Mouse (Mus musculus) liver, embryonic 11.5 days (tissue): ENCODE measurements around the gene Fam131c. TPM values are rescaled to one million over a fixed set of nuclear protein-coding genes. Genes with fewer than 3 reads are reported as not detected.

Source experiments
- ATAC-seq: fragments of 200-750 bp; cut with Nextera tagmentation; replicated peaks from 2 replicates; pipeline ENCODE4 v1.8.0; 2017; ENCODE audit warnings: moderate number of reproducible peaks, mild to moderate bottlenecking, moderate TSS enrichment, moderate library complexity; ENCODE audit not compliant: low FRiP score
- DNase-seq: peaks from one replicate; pipeline ENCODE4 v3.0.0-alpha.2; 2017; ENCODE audit warnings: low spot score
- H3K27ac ChIP-seq: fragments of 300-500 bp; sonication (generic); 2 replicates; pipeline ENCODE4 v1.5.1; 2014; ENCODE audit warnings: mild to moderate bottlenecking, low read depth, low read length, control low read depth
- H3K27me3 ChIP-seq: fragments of 300-500 bp; sonication (generic); replicated peaks from 2 replicates; pipeline ENCODE4 v1.6.1; 2014; ENCODE audit warnings: low read length, mixed read lengths; ENCODE audit not compliant: control insufficient read depth, insufficient read depth
- H3K36me3 ChIP-seq: fragments of 300-500 bp; sonication (generic); 2 replicates; pipeline ENCODE4 v1.6.1; 2014; ENCODE audit warnings: mild to moderate bottlenecking, low read length, moderate library complexity, mixed read lengths; ENCODE audit not compliant: control insufficient read depth, insufficient read depth
- H3K4me1 ChIP-seq: fragments of 300-500 bp; sonication (generic); replicated peaks from 2 replicates; pipeline ENCODE4 v1.6.1; 2014; ENCODE audit warnings: low read length, mixed read lengths; ENCODE audit not compliant: control insufficient read depth, insufficient read depth
- H3K4me2 ChIP-seq: fragments of 300-500 bp; sonication (generic); 2 replicates; pipeline ENCODE4 v1.6.1; 2014; ENCODE audit warnings: mild to moderate bottlenecking, control low read depth, moderate library complexity
- H3K4me3 ChIP-seq: fragments of 300-500 bp; sonication (generic); 2 replicates; pipeline ENCODE4 v1.5.1; 2014; ENCODE audit warnings: low read depth, low read length, control low read depth
- H3K9ac ChIP-seq: fragments of 300-500 bp; sonication (generic); 2 replicates; pipeline ENCODE4 v1.6.1; 2014; ENCODE audit warnings: low read depth, low read length, control low read depth
- H3K9me3 ChIP-seq: fragments of 300-500 bp; sonication (generic); 2 replicates; pipeline ENCODE4 v1.6.1; 2016; ENCODE audit warnings: low read length, inconsistent platforms, mixed read lengths; ENCODE audit not compliant: control insufficient read depth
- WGBS: fragments of 180-500 bp; shearing (Covaris S2); extraction: QIAGEN DNeasy Blood & Tissue Kit; methylation state at CpG from one replicate; pipeline ENCODE4 v1.1.7; 2014; 5-methylcytosine and 5-hydroxymethylcytosine counted together
- microRNA-seq: library from miRNA; unstranded; fragments of <30 nt; microRNA quantifications from one replicate; pipeline ENCODE4, GENCODE M21; 2017; ENCODE audit warnings: borderline number of aligned reads
- polyA plus RNA-seq: library from polyadenylated mRNA; unstranded; fragments of >200 nt; fragmentation: Nextera tagmentation; extraction: Ambion mirVana; gene quantifications from 2 replicates; pipeline ENCODE4 v1.2.1, GENCODE M21; 2014

Gene Fam131c
- polyA plus RNA-seq, 1 experiment from 2014 or later, result 0.64 TPM

GRCm38 (mm10) chr4:141429847-141430246, 61.8 kb downstream of the Fam131c start:
- no peaks in the 10 kb centered on the region for H3K9me3 ChIP-seq
- H3K9ac ChIP-seq, result no peak overlapping the region
- ATAC-seq, result no peak
- 47% methylated on average over 9 of the region's 9 CpGs for WGBS
- no peak overlapping the region for H3K4me3 ChIP-seq
- DNase-seq, result no peak
- H3K36me3 ChIP-seq, result no peaks in the 10 kb centered on the region
- H3K27ac ChIP-seq, result no peak overlapping the region
- no peaks in the 10 kb centered on the region; the same call in 1 of the 2 replicates for H3K4me1 ChIP-seq
- H3K27me3 ChIP-seq, result peaks cover 13% of the 10 kb centered on the region
- H3K4me2 ChIP-seq, result no peak overlapping the region

GRCm38 (mm10) chr4:141430997-141431396, 63.0 kb downstream of the Fam131c start:
- Histone ChIP-seq H3K9me3 (no peaks in the 10 kb centered on the region), H3K4me3 (no peak overlapping the region), H3K4me2 (no peak overlapping the region), H3K4me1 (no peaks in the 10 kb centered on the region), H3K27ac (no peak overlapping the region), H3K36me3 (no peaks in the 10 kb centered on the region), H3K9ac (no peak overlapping the region), H3K27me3 (peaks cover 3% of the 10 kb centered on the region)
- WGBS, result 34% methylated on average over 9 of the region's 9 CpGs
- ATAC-seq, result no peak
- DNase-seq, result peak; percentile 66

GRCm38 (mm10) chr4:141432666-141433065, 64.6 kb downstream of the Fam131c start:
- Histone ChIP-seq H3K9ac (no peak overlapping the region), H3K9me3 (no peaks in the 10 kb centered on the region), H3K4me3 (no peak overlapping the region), H3K27me3 (no peaks in the 10 kb centered on the region; the same call in 1 of the 2 replicates), H3K36me3 (no peaks in the 10 kb centered on the region), H3K4me2 (no peak overlapping the region), H3K4me1 (no peaks in the 10 kb centered on the region), H3K27ac (no peak overlapping the region)
- ATAC-seq (no peak), DNase-seq (no peak)
- WGBS, result 67% methylated on average over 14 of the region's 14 CpGs

GRCm38 (mm10) chr4:141433191-141433590, 65.2 kb downstream of the Fam131c start:
- Histone ChIP-seq H3K4me1 (no peaks in the 10 kb centered on the region), H3K9me3 (no peaks in the 10 kb centered on the region), H3K36me3 (no peaks in the 10 kb centered on the region), H3K27me3 (no peaks in the 10 kb centered on the region), H3K27ac (no peak overlapping the region), H3K9ac (no peak overlapping the region), H3K4me3 (no peak overlapping the region), H3K4me2 (no peak overlapping the region)
- ATAC-seq, result no peak
- WGBS, result 78% methylated on average over 18 of the region's 18 CpGs
- no peak for DNase-seq

Small RNA genes within 50 kb of the gene (microRNA-seq; reads per million reads assigned to microRNA genes)
- gene Gm25690, result not detected

Other genes with a start within 250 kb of the Fam131c start
- 24.7 and 26.2 TPM in 2 replicates for gene Szrd1, start 228.4 kb upstream of the Fam131c start, polyA plus RNA-seq
- 26.0 and 28.7 TPM in 2 replicates for gene Fbxo42, start 220.3 kb upstream of the Fam131c start, polyA plus RNA-seq
- 4.5 and 4.6 TPM in 2 replicates for gene Rsg1, start 154.3 kb upstream of the Fam131c start, polyA plus RNA-seq
- gene Arhgef19, start 128.7 kb upstream of the Fam131c start, polyA plus RNA-seq, result 2.3 and 2.5 TPM in 2 replicates
- 2.5 and 2.9 TPM in 2 replicates for gene Epha2, start 67.0 kb upstream of the Fam131c start, polyA plus RNA-seq
- 0.19 TPM in 1 of 2 replicates, not detected in the other for gene Clcnka, start 30.5 kb downstream of the Fam131c start, polyA plus RNA-seq
- gene Clcnkb, start 47.8 kb downstream of the Fam131c start, polyA plus RNA-seq, result not detected in 2 replicates
- gene Hspb7, start 52.6 kb downstream of the Fam131c start, polyA plus RNA-seq, result 0.42 and 1.2 TPM in 2 replicates
- gene Srarp, start 67.9 kb downstream of the Fam131c start, polyA plus RNA-seq, result not detected in 2 replicates
- 24.3 and 26.4 TPM in 2 replicates for gene Zbtb17, start 76.4 kb downstream of the Fam131c start, polyA plus RNA-seq
- 9.1 and 10.4 TPM in 2 replicates for gene Spen, start 170.4 kb downstream of the Fam131c start, polyA plus RNA-seq
- 15.4 and 17.0 TPM in 2 replicates for gene Fblim1, start 237.9 kb downstream of the Fam131c start, polyA plus RNA-seq